Mouse (Mus musculus) heart, postnatal 0 days (tissue): Measurements from ENCODE around the gene Lgals4. TPM values are rescaled to one million over a fixed set of nuclear protein-coding genes. Genes with fewer than 3 reads are reported as not detected.

Experiments used
- ATAC-seq: fragments of 200-750 bp; cut with Nextera tagmentation; 2 replicates; pipeline ENCODE4 v1.8.0; 2017; ENCODE audit warnings: low read depth, moderate number of reproducible peaks, moderate library complexity; ENCODE audit not compliant: insufficient read depth
- DNase-seq: peaks from one replicate; pipeline ENCODE4 v3.0.0-alpha.2; 2016; ENCODE audit warnings: low spot score
- H3K27ac ChIP-seq: fragments of 300-500 bp; sonication (generic); 2 replicates; pipeline ENCODE4 v1.5.1; 2014; ENCODE audit warnings: low read depth, mild to moderate bottlenecking
- H3K27me3 ChIP-seq: fragments of 300-500 bp; sonication (generic); 2 replicates; pipeline ENCODE4 v1.6.1; 2014; ENCODE audit warnings: low read length, mixed read lengths; ENCODE audit not compliant: control insufficient read depth, insufficient read depth
- H3K36me3 ChIP-seq: fragments of 300-500 bp; sonication (generic); replicated peaks from 2 replicates; pipeline ENCODE4 v1.6.1; 2014; ENCODE audit warnings: low read length, mixed read lengths; ENCODE audit not compliant: control insufficient read depth, insufficient read depth
- H3K4me1 ChIP-seq: fragments of 300-500 bp; sonication (generic); 2 replicates; pipeline ENCODE4 v1.6.1; 2014; ENCODE audit warnings: antibody characterized with exemption; ENCODE audit not compliant: control insufficient read depth, insufficient read depth
- H3K4me2 ChIP-seq: fragments of 300-500 bp; sonication (generic); 2 replicates; pipeline ENCODE4 v1.6.1; 2014; ENCODE audit warnings: low read depth, mild to moderate bottlenecking, low read length, moderate library complexity
- H3K4me3 ChIP-seq: fragments of 300-500 bp; sonication (generic); 2 replicates; pipeline ENCODE4 v1.5.1; 2014; ENCODE audit warnings: low read depth, low read length
- H3K9ac ChIP-seq: fragments of 300-500 bp; sonication (generic); replicated peaks from 2 replicates; pipeline ENCODE4 v1.6.1; 2014; ENCODE audit warnings: low read depth, low read length, mixed read lengths
- H3K9me3 ChIP-seq: fragments of 300-500 bp; sonication (generic); replicated peaks from 2 replicates; pipeline ENCODE4 v1.6.1; 2016; ENCODE audit warnings: low read length; ENCODE audit not compliant: control insufficient read depth
- CTCF ChIP-seq: IDR thresholded peaks from 2 replicates; pipeline ENCODE4 v1.5.1; 2016; ENCODE audit warnings: antibody characterized with exemption, control low read depth, low read depth
- EP300 ChIP-seq: IDR thresholded peaks from 2 replicates; pipeline ENCODE4 v1.6.1; 2016; ENCODE audit warnings: antibody characterized with exemption, low read depth
- WGBS: fragments of 180-500 bp; shearing (Covaris S2); extraction: QIAGEN DNeasy Blood & Tissue Kit; methylation state at CpG from one replicate; pipeline ENCODE4 v1.1.7; 2014; 5-methylcytosine and 5-hydroxymethylcytosine counted together
- polyA plus RNA-seq: library from polyadenylated mRNA; unstranded; fragments of >200 nt; fragmentation: Nextera tagmentation; extraction: Ambion mirVana; gene quantifications from 2 replicates; pipeline ENCODE4 v1.2.1, GENCODE M21; 2015
- total RNA-seq: library from RNA; depleted of rRNA; stranded (reverse); fragments of >200 nt; gene quantifications from 2 replicates; pipeline ENCODE4 v1.2.3, GENCODE M21; 2014; ENCODE audit warnings: low replicate concordance

Gene Lgals4
- total and polyA plus RNA-seq, 2 experiments from 2014 or later, result 24.1 to 30.9 TPM

DNA sequence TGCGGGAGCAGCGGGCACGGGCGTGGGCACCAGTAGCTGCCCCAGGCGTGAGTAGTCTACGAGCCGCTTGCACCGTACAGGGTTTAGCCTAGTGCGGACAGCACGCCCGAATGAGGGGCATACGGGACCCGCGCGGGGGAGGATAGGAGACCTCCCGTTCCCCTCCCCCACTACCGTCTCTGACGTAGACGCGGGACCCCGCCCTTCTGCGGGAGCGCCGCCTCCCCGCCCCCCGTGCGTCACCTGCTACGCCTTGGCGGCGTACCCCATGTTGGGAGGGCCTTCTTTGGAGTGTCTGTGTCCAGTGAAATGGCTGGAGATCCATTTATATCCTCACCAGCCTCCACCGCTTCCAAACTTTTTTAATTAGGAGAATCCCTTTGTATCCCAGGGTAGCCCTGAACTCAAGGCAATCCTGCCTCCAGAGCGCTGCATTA is 24.7 kb upstream of the Lgals4 start:
- Histone ChIP-seq H3K9ac (peak overlapping the region; percentile 96), H3K4me3 (peak overlapping the region; percentile 82), H3K27me3 (no peaks in the 10 kb centered on the region), H3K9me3 (no peaks in the 10 kb centered on the region), H3K36me3 (peaks cover 20% of the 10 kb centered on the region), H3K4me1 (peaks cover 33% of the 10 kb centered on the region), H3K4me2 (peak overlapping the region; percentile 85), H3K27ac (peak overlapping the region; percentile 100)
- ATAC-seq, result peak; percentile 66
- WGBS, result 0% methylated on average over 28 of the region's 32 CpGs
- TF ChIP-seq EP300 (0 out of 2 replicates have a peak, but pooled peaks have one; percentile 22), CTCF (no peak)
- peak; percentile 91 for DNase-seq

DNA sequence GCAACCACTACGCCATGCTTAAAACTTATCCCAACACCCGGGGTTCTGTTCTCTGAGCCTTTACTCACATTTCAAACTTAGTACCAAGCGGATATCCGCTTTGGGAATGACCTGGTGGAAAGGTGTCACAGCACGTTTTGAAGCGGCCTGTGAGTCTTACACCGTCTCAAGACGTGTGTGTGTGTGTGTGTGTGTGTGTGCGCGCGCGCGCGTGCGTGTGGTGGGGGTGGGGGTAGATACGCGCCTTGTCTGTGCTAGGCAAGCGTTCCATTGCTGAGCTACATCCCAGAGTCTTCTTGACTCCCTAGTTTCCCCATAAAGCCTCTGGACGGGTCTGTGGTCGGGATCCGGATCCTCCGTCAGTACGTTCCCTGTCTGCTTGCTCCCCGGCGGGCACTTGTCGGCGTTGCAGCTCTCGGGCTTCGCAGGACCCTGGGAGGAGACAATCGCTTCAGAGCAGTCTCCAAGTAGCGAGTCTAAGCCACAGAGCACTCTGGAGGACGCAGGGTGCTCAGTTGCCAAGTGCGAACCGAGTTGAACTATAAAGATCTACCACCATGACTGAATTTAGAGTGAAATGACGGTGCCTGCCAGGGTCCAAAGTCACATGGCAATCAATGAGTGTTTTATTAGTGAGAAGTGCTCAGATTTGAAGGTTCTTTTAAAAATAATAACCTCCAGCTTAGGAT is 24.1 kb upstream of the Lgals4 start:
- no peaks in the 10 kb centered on the region for H3K9me3 ChIP-seq
- peak overlapping the region; percentile 96 for H3K9ac ChIP-seq
- TF ChIP-seq CTCF (no peak), EP300 (no peak)
- under 1% methylated on average over 35 of the region's 35 CpGs for WGBS
- H3K36me3 ChIP-seq, result peaks cover 26% of the 10 kb centered on the region
- H3K4me3 ChIP-seq, result peak overlapping the region; percentile 82
- H3K4me2 ChIP-seq, result peak overlapping the region; percentile 85
- no peaks in the 10 kb centered on the region for H3K27me3 ChIP-seq
- H3K27ac ChIP-seq, result peak overlapping the region; percentile 100
- H3K4me1 ChIP-seq, result peaks cover 30% of the 10 kb centered on the region
- peak; percentile 10 for ATAC-seq
- no peak for DNase-seq

DNA sequence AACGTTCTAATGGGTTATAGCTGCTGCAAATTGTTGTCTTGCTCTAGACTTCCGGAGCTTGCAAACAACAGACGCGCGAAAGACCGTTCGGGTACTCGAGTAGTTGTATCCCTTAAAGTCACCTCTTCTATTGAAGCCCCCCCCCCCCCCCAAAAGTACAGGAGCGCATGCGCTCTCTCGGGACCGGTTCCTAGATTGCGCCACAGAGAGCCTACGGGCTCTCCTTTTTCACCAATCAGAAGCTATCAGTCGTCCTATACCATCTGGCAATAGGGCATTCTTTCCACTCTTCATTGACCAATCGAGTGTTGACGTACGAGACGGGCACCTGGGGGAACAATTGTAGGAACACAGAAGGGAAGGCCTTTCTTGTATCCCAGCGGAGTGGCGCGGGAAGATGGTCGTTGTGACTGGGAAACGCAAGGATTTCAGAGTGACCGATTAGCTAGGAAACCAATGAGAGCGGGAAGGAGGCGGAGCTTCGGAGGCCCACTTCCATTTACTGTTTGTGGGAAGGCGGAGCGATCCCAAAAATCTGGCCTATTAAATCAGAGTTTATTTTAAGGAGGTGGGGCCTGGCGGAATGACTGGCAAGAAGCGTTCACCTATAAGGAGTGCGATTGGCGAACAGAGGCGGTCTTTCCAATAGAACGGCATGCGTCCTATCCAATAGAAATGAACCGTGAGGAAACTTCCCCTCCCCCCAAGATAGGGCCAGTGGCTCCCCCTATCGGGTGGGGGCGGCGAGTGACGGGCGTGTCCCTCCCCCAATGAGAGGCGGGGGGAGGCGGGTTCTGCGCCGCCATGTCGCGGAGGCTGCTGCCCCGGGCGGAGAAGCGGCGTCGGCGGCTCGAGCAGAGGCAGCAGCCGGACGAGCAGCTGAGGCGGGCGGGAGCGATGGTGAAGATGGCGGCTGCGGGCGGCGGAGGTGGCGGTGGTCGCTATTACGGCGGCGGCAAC is 23.3 kb upstream of the Lgals4 start:
- Histone ChIP-seq H3K27me3 (no peaks in the 10 kb centered on the region), H3K4me1 (peaks cover 30% of the 10 kb centered on the region), H3K27ac (peak overlapping the region; percentile 100), H3K9ac (peak overlapping the region; percentile 96), H3K9me3 (no peaks in the 10 kb centered on the region), H3K4me2 (peak overlapping the region; percentile 87), H3K36me3 (peaks cover 34% of the 10 kb centered on the region), H3K4me3 (peak overlapping the region; percentile 82)
- ATAC-seq (peak; percentile 83), DNase-seq (peak; percentile 100)
- TF ChIP-seq CTCF, result peak; percentile 48
- peak; percentile 45; the same call in 1 of the 2 replicates for TF ChIP-seq EP300
- WGBS, result 1% methylated on average over 68 of the region's 70 CpGs

DNA sequence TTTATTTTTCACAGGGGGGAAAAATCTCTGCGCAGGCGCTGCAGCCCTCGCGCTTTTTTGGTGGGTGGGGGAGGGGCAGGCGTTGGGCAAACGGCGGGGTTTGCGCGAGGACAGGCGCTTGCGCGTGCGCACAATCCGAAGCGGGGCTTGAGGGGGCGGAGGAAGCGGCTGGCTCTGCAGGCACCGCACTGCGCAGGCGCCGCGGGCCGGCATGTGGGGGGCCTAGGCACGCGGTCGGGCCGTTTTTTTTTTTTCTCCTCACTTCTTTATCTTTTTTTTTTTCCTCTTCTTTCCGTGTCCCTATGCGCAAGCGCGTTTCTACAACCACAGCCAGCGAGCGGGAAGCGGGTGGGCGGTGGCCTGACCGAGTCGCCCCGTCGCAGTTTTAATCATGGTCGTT is 22.4 kb upstream of the Lgals4 start:
- H3K9me3 ChIP-seq, result no peaks in the 10 kb centered on the region
- no peak for TF ChIP-seq CTCF
- peak; percentile 80 for TF ChIP-seq EP300
- peak overlapping the region; percentile 96 for H3K27ac ChIP-seq
- WGBS, result under 1% methylated on average over 39 of the region's 40 CpGs
- ATAC-seq (peak; percentile 52), DNase-seq (peak; percentile 94)
- peaks cover 43% of the 10 kb centered on the region for H3K36me3 ChIP-seq
- H3K9ac ChIP-seq, result peak overlapping the region; percentile 87
- H3K4me1 ChIP-seq, result peaks cover 30% of the 10 kb centered on the region
- peak overlapping the region; percentile 75 for H3K4me3 ChIP-seq
- H3K27me3 ChIP-seq, result no peaks in the 10 kb centered on the region
- peak overlapping the region; percentile 87 for H3K4me2 ChIP-seq

DNA sequence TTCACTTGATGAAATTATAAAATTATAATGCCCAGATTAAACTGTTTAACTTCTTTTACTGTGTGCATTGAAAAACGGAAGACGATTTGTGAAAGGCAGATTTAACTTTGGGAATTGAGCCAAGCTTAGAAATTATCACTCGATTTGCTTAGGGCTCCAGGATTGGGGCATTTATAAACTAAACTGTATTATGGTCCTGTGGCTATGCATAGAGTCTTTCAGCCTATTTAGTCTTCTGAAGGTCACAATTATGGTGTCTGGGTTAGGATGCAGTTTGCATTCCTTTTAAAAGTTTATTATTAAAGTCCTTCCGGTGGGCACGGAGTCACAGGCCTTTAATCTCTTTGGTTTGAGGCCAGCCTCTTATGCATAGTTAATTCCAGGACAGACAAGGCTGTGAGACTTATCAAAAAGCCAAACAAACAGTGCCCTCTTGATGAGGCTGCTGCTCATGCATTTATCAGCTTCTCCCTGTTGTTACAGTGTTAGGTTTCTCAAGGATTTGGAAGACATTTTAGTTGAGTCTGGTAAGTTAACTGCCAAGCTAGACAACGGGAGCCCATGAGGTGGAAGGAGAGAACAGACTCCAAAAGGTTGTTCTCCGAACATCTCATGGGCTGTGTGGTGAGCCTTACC is 21.9 kb upstream of the Lgals4 start:
- Histone ChIP-seq H3K9me3 (no peaks in the 10 kb centered on the region), H3K36me3 (peaks cover 48% of the 10 kb centered on the region), H3K4me2 (peak overlapping the region; percentile 87), H3K27me3 (no peaks in the 10 kb centered on the region), H3K9ac (peak overlapping the region; percentile 87), H3K4me3 (peak overlapping the region; percentile 75), H3K4me1 (peaks cover 28% of the 10 kb centered on the region), H3K27ac (peak overlapping the region; percentile 96)
- TF ChIP-seq CTCF (no peak), EP300 (peak; percentile 54; the same call in 1 of the 2 replicates)
- WGBS, result 2% methylated on average over 7 of the region's 7 CpGs
- DNase-seq (no peak), ATAC-seq (no peak)
